21 mouse cellular contexts compared by ENCODE assay signal in the genomic region with DNA sequence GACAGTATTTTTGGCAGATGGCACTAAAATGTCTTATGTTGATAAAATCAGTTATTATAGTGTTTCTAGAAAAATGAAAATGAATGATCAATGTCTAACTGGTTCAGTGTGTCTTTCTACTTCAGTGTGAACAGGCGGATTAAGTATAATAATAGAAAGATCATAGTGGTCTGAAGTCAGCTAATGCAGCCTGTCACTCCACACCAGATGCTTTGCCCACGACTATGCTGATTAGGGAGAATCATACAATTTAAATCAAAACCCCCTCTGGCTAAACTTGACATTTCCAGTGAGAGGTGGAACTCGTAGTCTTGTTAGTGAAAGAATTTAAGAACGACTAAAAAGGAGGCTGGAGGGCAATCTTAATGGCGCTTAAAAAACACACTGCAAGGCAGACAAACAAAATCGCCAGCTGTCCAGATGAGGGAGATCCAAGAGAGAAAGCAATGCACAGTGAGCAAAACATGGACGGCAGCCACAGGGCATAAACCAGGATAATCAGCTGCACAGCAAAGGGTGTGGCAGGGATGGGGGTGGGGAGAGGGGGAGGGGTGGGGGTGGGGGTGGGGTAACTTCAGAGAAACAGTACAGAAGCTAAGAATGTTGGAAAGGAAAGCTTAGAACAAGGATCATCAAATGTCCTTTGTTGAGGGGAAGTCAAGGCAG.
DNase-seq lines count a peak whose midpoint lies in the region; ATAC-seq and TF ChIP-seq lines count a peak whose summit lies in the region.
"Had no signal": no experiment of that assay in that cellular context is flagged by ENCODE, and none has a peak within 500 bp of the region (broad histone marks: within the 10 kb centered on the region; RNA-seq: fewer than 3 reads in every experiment).

No protein-coding gene starts in this region.

- no peak overlapping the region for H3K9ac ChIP-seq in forebrain, embryonic 13.5 days
- H3K9ac ChIP-seq in kidney, embryonic 15.5 days, result no peak overlapping the region
- no peak overlapping the region for H3K9ac ChIP-seq in midbrain, embryonic 14.5 days (replicated peaks; ENCODE audit: low read length)
- H3K9ac ChIP-seq: heart, embryonic 13.5 days; intestine, embryonic 15.5 days; liver, embryonic 15.5 days had no signal

- H3K27ac ChIP-seq in forebrain, embryonic 10.5 days, result 0 out of 2 replicates have a peak overlapping the region, but pooled peaks have one; percentile 8
- no peak overlapping the region for H3K27ac ChIP-seq in forebrain, embryonic 13.5 days
- H3K27ac ChIP-seq in kidney, embryonic 15.5 days, result no peak overlapping the region
- H3K27ac ChIP-seq in midbrain, embryonic 14.5 days (replicated peaks; ENCODE audit: low read depth, low read length), result peak overlapping the region; percentile 67; the same call in 1 of the 2 replicates
- H3K27ac ChIP-seq: heart, embryonic 13.5 days; intestine, embryonic 15.5 days; liver, embryonic 15.5 days; stomach, postnatal 0 days had no signal

- H3K27me3 ChIP-seq in forebrain, embryonic 10.5 days (ENCODE audit: poor library complexity, severe bottlenecking), result no peaks in the 10 kb centered on the region
- no peaks in the 10 kb centered on the region for H3K27me3 ChIP-seq in forebrain, embryonic 13.5 days
- no peaks in the 10 kb centered on the region for H3K27me3 ChIP-seq in kidney, embryonic 15.5 days
- no peaks in the 10 kb centered on the region for H3K27me3 ChIP-seq in midbrain, embryonic 14.5 days (ENCODE audit: control insufficient read depth, insufficient read depth, low read length)
- H3K27me3 ChIP-seq: CH12.LX; heart, embryonic 13.5 days; intestine, embryonic 15.5 days; liver, embryonic 15.5 days; Patski had no signal

- 58% methylated on average over 7 of the region's 7 CpGs for WGBS in forebrain, embryonic 10.5 days
- WGBS in forebrain, embryonic 13.5 days, result 35% methylated on average over 7 of the region's 7 CpGs
- WGBS in kidney, embryonic 15.5 days, result 52% methylated on average over 7 of the region's 7 CpGs
- WGBS in midbrain, embryonic 14.5 days, result 18% methylated on average over 7 of the region's 7 CpGs

- no peak overlapping the region for H3K4me2 ChIP-seq in forebrain, embryonic 13.5 days
- no peak overlapping the region for H3K4me2 ChIP-seq in kidney, embryonic 15.5 days
- H3K4me2 ChIP-seq in midbrain, embryonic 14.5 days (ENCODE audit: low read length), result no peak overlapping the region
- H3K4me2 ChIP-seq: heart, embryonic 13.5 days; intestine, embryonic 15.5 days; liver, embryonic 15.5 days had no signal

- no peak for DNase-seq in forebrain, embryonic 10.5 days (ENCODE audit: extremely low spot score, low spot score)
- DNase-seq in kidney, postnatal 14 days, result peak; percentile 21
- DNase-seq in brain, embryonic 14.5 days (ENCODE audit: low read depth), result peak; percentile 72
- peak; percentile 76 for DNase-seq in midbrain, embryonic 14.5 days
- no peak for DNase-seq in embryo, embryonic 11 days
- no peak for DNase-seq in urinary bladder, postnatal 14 days (ENCODE audit: low spot score)
- DNase-seq: cerebellum, adult 11 months; cerebellum, postnatal 25 days; gastrocnemius, postnatal 14 days; heart, postnatal 4 days; layer of hippocampus, postnatal 36 days; lung, postnatal 4 days; thymus, postnatal 25 days had no signal

- ATAC-seq in forebrain, embryonic 13.5 days, result no peak
- ATAC-seq in kidney, embryonic 15.5 days (replicated peaks; ENCODE audit: low FRiP score), result no peak
- ATAC-seq in midbrain, embryonic 14.5 days (ENCODE audit: low FRiP score, low TSS enrichment), result peak; percentile 78; the same call in 1 of the 2 replicates
- ATAC-seq: intestine, embryonic 15.5 days; Patski had no signal

- H3K36me3 ChIP-seq in forebrain, embryonic 10.5 days (replicated peaks), result no peaks in the 10 kb centered on the region
- no peaks in the 10 kb centered on the region for H3K36me3 ChIP-seq in forebrain, embryonic 13.5 days (ENCODE audit: poor library complexity, severe bottlenecking)
- H3K36me3 ChIP-seq in kidney, embryonic 15.5 days, result no peaks in the 10 kb centered on the region
- no peaks in the 10 kb centered on the region for H3K36me3 ChIP-seq in midbrain, embryonic 14.5 days (ENCODE audit: control insufficient read depth, insufficient read depth, low read length)
- H3K36me3 ChIP-seq: heart, embryonic 13.5 days; intestine, embryonic 15.5 days; liver, embryonic 15.5 days had no signal

- TF ChIP-seq POLR2A in brain, embryonic 14.5 days (IDR thresholded peaks at IDR 0.05; ENCODE audit: borderline replicate concordance, extremely low read depth, insufficient read depth, insufficient read length, poor library complexity, severe bottlenecking), result no peak

- no peak for TF ChIP-seq CTCF in brain, embryonic 14.5 days (IDR thresholded peaks at IDR 0.05; ENCODE audit: borderline replicate concordance, extremely low read depth, insufficient read depth, insufficient read length)

- no peak overlapping the region for H3K4me3 ChIP-seq in forebrain, embryonic 10.5 days
- H3K4me3 ChIP-seq in forebrain, embryonic 13.5 days, result no peak overlapping the region
- no peak overlapping the region for H3K4me3 ChIP-seq in kidney, embryonic 15.5 days (replicated peaks)
- no peak overlapping the region for H3K4me3 ChIP-seq in midbrain, embryonic 14.5 days (replicated peaks; ENCODE audit: low read depth, low read length)
- H3K4me3 ChIP-seq: heart, embryonic 13.5 days; intestine, embryonic 15.5 days; liver, embryonic 15.5 days had no signal

- H3K9me3 ChIP-seq in forebrain, embryonic 10.5 days, result no peaks in the 10 kb centered on the region
- no peaks in the 10 kb centered on the region for H3K9me3 ChIP-seq in forebrain, embryonic 13.5 days (replicated peaks)
- H3K9me3 ChIP-seq in kidney, embryonic 15.5 days (replicated peaks), result no peaks in the 10 kb centered on the region
- no peaks in the 10 kb centered on the region for H3K9me3 ChIP-seq in midbrain, embryonic 14.5 days (ENCODE audit: control insufficient read depth, low read length)
- H3K9me3 ChIP-seq: heart, embryonic 13.5 days; intestine, embryonic 15.5 days; liver, embryonic 15.5 days had no signal

- peaks cover 11% of the 10 kb centered on the region for H3K4me1 ChIP-seq in forebrain, embryonic 10.5 days
- H3K4me1 ChIP-seq in forebrain, embryonic 13.5 days, result no peaks in the 10 kb centered on the region
- peaks cover 16% of the 10 kb centered on the region for H3K4me1 ChIP-seq in kidney, embryonic 15.5 days
- H3K4me1 ChIP-seq in midbrain, embryonic 14.5 days (ENCODE audit: control insufficient read depth, insufficient read depth, low read length), result peaks cover 3% of the 10 kb centered on the region; the same call in 1 of the 2 replicates
- H3K4me1 ChIP-seq: intestine, embryonic 15.5 days had no signal

Comparison
In these comparisons a context has a peak if more than half of its experiments do, and no peak if none do; other contexts are left out.
1. H3K27ac ChIP-seq: peak in forebrain, embryonic 10.5 days (single experiment) and midbrain, embryonic 14.5 days (single experiment); none in forebrain, embryonic 13.5 days (single experiment) and kidney, embryonic 15.5 days (single experiment).
2. DNase-seq: peak in kidney, postnatal 14 days (single experiment), brain, embryonic 14.5 days (single experiment) and midbrain, embryonic 14.5 days (single experiment); none in forebrain, embryonic 10.5 days (single experiment), embryo, embryonic 11 days (single experiment) and urinary bladder, postnatal 14 days (single experiment).